Mouse (Mus musculus): ENCODE results near the gene S100a2.

GRCm38 (mm10) chr3:90552231-90552630 is 37.8 kb upstream of the S100a2 start:
- TF ChIP-seq TAL1 (IDR thresholded peaks at IDR 0.05; ENCODE audit: low read length) (no peak), GATA1 (IDR thresholded peaks at IDR 0.05; ENCODE audit: low read length) (no peak)
